Mouse (Mus musculus) olfactory bulb, adult 2 months (tissue): ENCODE results near the gene Fam57b.

Source experiments
- CTCF ChIP-seq: fragments of 200-500 bp; IDR thresholded peaks from 2 replicates; pipeline ENCODE4 v1.5.1; 2012; ENCODE audit warnings: low read depth, mild to moderate bottlenecking, low read length, moderate library complexity; ENCODE audit not compliant: insufficient read depth
- POLR2A ChIP-seq: fragments of 200-500 bp; IDR thresholded peaks from 2 replicates; pipeline ENCODE4 v1.6.1; 2012; ENCODE audit warnings: mild to moderate bottlenecking, low read depth, low read length, moderate library complexity; ENCODE audit not compliant: insufficient read depth

- no peak for TF ChIP-seq CTCF
- no peak for TF ChIP-seq POLR2A
These were observed 35.8 kb downstream of the Fam57b start for GRCm38 (mm10) chr7:126833294-126833693.
